Mouse (Mus musculus) gonadal fat pad, adult 2 months (tissue): ENCODE results near the gene Clec4a1. TPM values are rescaled to one million over a fixed set of nuclear protein-coding genes. Genes with fewer than 3 reads are reported as not detected.

Experiments
- polyA plus RNA-seq: library from polyadenylated mRNA; depleted of rRNA; stranded (reverse); fragments of >200 nt; gene quantifications from 2 replicates; pipeline ENCODE4 v1.2.3, GENCODE M21; 2012; rRNA removed

Clec4a1 gene
- polyA plus RNA-seq, 1 experiment: 4.8 TPM

Other genes with a start within 250 kb of the Clec4a1 start
- gene Nanog, start 214.4 kb upstream of the Clec4a1 start, polyA plus RNA-seq: 0.23 and 0.29 TPM in 2 replicates
- 23.2 and 27.8 TPM in 2 replicates for gene Slc2a3, start 120.2 kb upstream of the Clec4a1 start, polyA plus RNA-seq
- 10.4 and 15.8 TPM in 2 replicates for gene Foxj2, start 101.9 kb upstream of the Clec4a1 start, polyA plus RNA-seq
- gene C3ar1, start 65.7 kb upstream of the Clec4a1 start, polyA plus RNA-seq: 7.3 and 8.2 TPM in 2 replicates
- gene Necap1, start 47.4 kb upstream of the Clec4a1 start, polyA plus RNA-seq: 24.9 and 26.0 TPM in 2 replicates
- gene Clec4a3, start 30.7 kb downstream of the Clec4a1 start, polyA plus RNA-seq: 2.6 and 2.7 TPM in 2 replicates
- gene Clec4a4, start 68.5 kb downstream of the Clec4a1 start, polyA plus RNA-seq: not detected in 2 replicates
- gene Clec4b1, start 128.1 kb downstream of the Clec4a1 start, polyA plus RNA-seq: 2.0 and 5.9 TPM in 2 replicates
- 6.1 and 7.1 TPM in 2 replicates for gene Clec4a2, start 184.6 kb downstream of the Clec4a1 start, polyA plus RNA-seq